Mouse (Mus musculus): ENCODE results near the gene Bend5. TPM values are rescaled to one million over a fixed set of nuclear protein-coding genes. Genes with fewer than 3 reads are reported as not detected.

The Bend5 gene
- polyA plus RNA-seq (2014; fragmentation: Illumina TruSeq; extraction: RNeasy Lipid Tissue Mini Kit (QIAGEN cat#74804); ENCODE audit: low read depth, low replicate concordance): 7.8 TPM

DNA sequence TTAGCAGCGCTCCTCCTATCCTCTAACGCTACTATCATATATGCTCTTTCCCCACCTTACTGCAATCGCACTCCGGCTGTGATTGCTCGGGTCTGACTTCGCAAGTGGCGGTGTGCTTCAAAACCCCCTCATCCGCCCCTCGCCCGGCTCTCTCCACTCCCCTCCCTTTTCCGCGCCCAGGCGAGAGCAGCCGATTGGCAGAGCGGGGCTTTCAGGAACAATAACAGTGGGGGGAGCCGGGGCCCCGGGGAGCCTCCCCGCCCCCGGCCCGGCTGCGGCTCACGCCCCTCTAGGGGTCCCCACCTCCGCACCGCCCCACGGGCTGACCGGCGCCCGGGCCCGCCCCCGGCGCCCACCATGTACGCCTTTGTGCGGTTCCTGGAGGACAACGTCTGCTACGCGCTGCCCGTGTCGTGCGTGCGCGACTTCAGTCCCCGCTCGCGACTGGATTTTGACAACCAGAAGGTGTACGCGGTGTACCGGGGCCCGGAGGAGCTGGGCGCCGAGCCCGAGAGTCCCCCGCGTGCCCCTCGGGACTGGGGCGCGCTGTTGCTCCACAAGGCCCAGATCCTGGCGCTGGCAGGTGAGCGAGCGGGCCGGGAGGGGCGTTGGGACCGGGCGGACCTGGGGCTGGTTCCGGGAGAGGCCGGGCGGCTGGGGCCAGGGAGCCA lies at the start of gene Bend5:
Bend5 (plus strand) TSS at position 189 of the 671 bp plus-strand sequence.

Measured in adipose tissue, adult 10 weeks (tissue).